Mouse (Mus musculus) bone marrow, adult 2 months (tissue): ENCODE measurements around the gene Nav2.

Source experiments
- CTCF ChIP-seq: fragments of 200-500 bp; IDR thresholded peaks from 2 replicates; pipeline ENCODE4 v1.5.1; 2011; ENCODE audit warnings: low read length, control low read depth; ENCODE audit not compliant: control insufficient read depth, insufficient read depth
- POLR2A ChIP-seq: fragments of 200-500 bp; IDR thresholded peaks from 2 replicates; pipeline ENCODE4 v1.6.1; 2011; ENCODE audit warnings: low read depth, mild to moderate bottlenecking, control low read depth, low read length, borderline replicate concordance; ENCODE audit not compliant: control insufficient read depth

DNA sequence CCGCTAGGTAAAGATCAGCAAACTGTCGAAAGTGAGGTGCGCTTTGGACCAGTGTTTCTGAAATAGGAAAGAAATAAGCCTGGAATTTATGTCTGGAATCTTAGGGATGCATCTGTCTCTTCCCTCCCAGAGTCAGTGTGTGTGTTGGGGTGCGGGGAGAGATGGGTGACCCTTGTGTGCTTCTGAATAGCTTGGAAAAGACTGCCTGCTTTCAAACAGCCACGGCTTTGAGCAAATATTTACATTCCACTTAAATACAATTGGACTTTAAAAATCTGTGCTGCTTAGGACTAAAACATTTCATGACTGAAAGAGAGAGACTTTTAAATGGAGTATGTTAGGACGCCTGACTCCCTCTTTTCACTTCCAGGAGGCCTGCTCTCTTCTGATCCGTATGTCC lies 528.0 kb downstream of the Nav2 start:
- TF ChIP-seq CTCF (no peak), POLR2A (no peak)
